Mouse (Mus musculus) large intestine, adult 2 months (tissue): ENCODE data around the gene Gpank1. TPM values are rescaled to one million over a fixed set of nuclear protein-coding genes. Genes with fewer than 3 reads are reported as not detected.

Experiments
- polyA plus RNA-seq: library from polyadenylated mRNA; depleted of rRNA; stranded (reverse); fragments of >200 nt; gene quantifications from 2 replicates; pipeline ENCODE4 v1.2.3, GENCODE M21; 2012; rRNA removed

The Gpank1 gene
- polyA plus RNA-seq, 1 experiment: 18.4 TPM

Other genes starting within 250 kb of the Gpank1 start
- 4.7 and 5.8 TPM in 2 replicates for gene Zbtb12, start 242.0 kb upstream of the Gpank1 start, polyA plus RNA-seq
- not detected in 2 replicates for gene Gm20547, start 239.4 kb upstream of the Gpank1 start, polyA plus RNA-seq
- 28.1 and 31.1 TPM in 2 replicates for gene C2, start 223.2 kb upstream of the Gpank1 start, polyA plus RNA-seq
- gene Ehmt2, start 223.0 kb upstream of the Gpank1 start, polyA plus RNA-seq: 151 and 185 TPM in 2 replicates
- gene Slc44a4, start 207.0 kb upstream of the Gpank1 start, polyA plus RNA-seq: 180 and 226 TPM in 2 replicates
- gene Neu1, start 190.2 kb upstream of the Gpank1 start, polyA plus RNA-seq: 64.9 and 118 TPM in 2 replicates
- gene Hspa1b, start 162.2 kb upstream of the Gpank1 start, polyA plus RNA-seq: 10.5 and 12.0 TPM in 2 replicates
- not detected in 2 replicates for gene Gm20481, start 151.5 kb upstream of the Gpank1 start, polyA plus RNA-seq
- 6.4 and 6.6 TPM in 2 replicates for gene Hspa1a, start 149.3 kb upstream of the Gpank1 start, polyA plus RNA-seq
- 0.21 and 0.22 TPM in 2 replicates for gene Hspa1l, start 148.8 kb upstream of the Gpank1 start, polyA plus RNA-seq
- gene Lsm2, start 139.6 kb upstream of the Gpank1 start, polyA plus RNA-seq: 108 and 113 TPM in 2 replicates
- 104 and 139 TPM in 2 replicates for gene Vars, start 120.5 kb upstream of the Gpank1 start, polyA plus RNA-seq
- gene Vwa7, start 104.9 kb upstream of the Gpank1 start, polyA plus RNA-seq: 0.38 and 0.64 TPM in 2 replicates
- gene Sapcd1, start 93.4 kb upstream of the Gpank1 start, polyA plus RNA-seq: 0.81 and 0.83 TPM in 2 replicates
- 2.0 and 3.3 TPM in 2 replicates for gene Msh5, start 74.7 kb upstream of the Gpank1 start, polyA plus RNA-seq
- gene Clic1, start 71.5 kb upstream of the Gpank1 start, polyA plus RNA-seq: 209 and 263 TPM in 2 replicates
- 12.5 and 14.9 TPM in 2 replicates for gene Ddah2, start 62.4 kb upstream of the Gpank1 start, polyA plus RNA-seq
- 0.17 and 3.8 TPM in 2 replicates for gene Ly6g6c, start 56.1 kb upstream of the Gpank1 start, polyA plus RNA-seq
- gene Mpig6b, start 55.3 kb upstream of the Gpank1 start, polyA plus RNA-seq: 0.26 and 0.47 TPM in 2 replicates
- gene Ly6g6e, start 44.6 kb upstream of the Gpank1 start, polyA plus RNA-seq: 0.38 and 0.73 TPM in 2 replicates
- gene Ly6g6d, start 43.4 kb upstream of the Gpank1 start, polyA plus RNA-seq: 0.89 and 3.5 TPM in 2 replicates
- 1.6 and 2.6 TPM in 2 replicates for gene Ly6g6f, start 35.8 kb upstream of the Gpank1 start, polyA plus RNA-seq
- 71.9 and 115 TPM in 2 replicates for gene Abhd16a, start 32.2 kb upstream of the Gpank1 start, polyA plus RNA-seq
- gene Ly6g5c, start 13.2 kb upstream of the Gpank1 start, polyA plus RNA-seq: 0.81 TPM in 1 of 2 replicates, not detected in the other
- gene Ly6g5b, start 6.0 kb upstream of the Gpank1 start, polyA plus RNA-seq: 2.2 and 3.0 TPM in 2 replicates
- gene Csnk2b, start 598 bp downstream of the Gpank1 start, polyA plus RNA-seq: 358 and 375 TPM in 2 replicates
- 11.7 and 17.5 TPM in 2 replicates for gene D17H6S53E, start 4.9 kb downstream of the Gpank1 start, polyA plus RNA-seq
- 0.26 TPM in 1 of 2 replicates, not detected in the other for gene Apom, start 10.6 kb downstream of the Gpank1 start, polyA plus RNA-seq
- 103 and 147 TPM in 2 replicates for gene Bag6, start 13.7 kb downstream of the Gpank1 start, polyA plus RNA-seq
- 227 and 272 TPM in 2 replicates for gene Prrc2a, start 43.4 kb downstream of the Gpank1 start, polyA plus RNA-seq
- gene Aif1, start 54.6 kb downstream of the Gpank1 start, polyA plus RNA-seq: 3.7 and 3.8 TPM in 2 replicates
- 25.5 and 32.1 TPM in 2 replicates for gene Lst1, start 67.0 kb downstream of the Gpank1 start, polyA plus RNA-seq
- gene Ltb, start 73.0 kb downstream of the Gpank1 start, polyA plus RNA-seq: 23.4 and 35.1 TPM in 2 replicates
- gene Tnf, start 80.6 kb downstream of the Gpank1 start, polyA plus RNA-seq: 3.7 and 4.9 TPM in 2 replicates
- gene Lta, start 83.9 kb downstream of the Gpank1 start, polyA plus RNA-seq: 1.8 and 2.5 TPM in 2 replicates
- not detected in 2 replicates for gene Gm16181, start 99.4 kb downstream of the Gpank1 start, polyA plus RNA-seq
- gene Atp6v1g2, start 112.2 kb downstream of the Gpank1 start, polyA plus RNA-seq: 4.2 and 4.5 TPM in 2 replicates
- 11.8 and 13.0 TPM in 2 replicates for gene Nfkbil1, start 114.3 kb downstream of the Gpank1 start, polyA plus RNA-seq
- gene Ddx39b, start 120.3 kb downstream of the Gpank1 start, polyA plus RNA-seq: 287 and 309 TPM in 2 replicates
- 1,065 and 1,224 TPM in 2 replicates for gene H2-D1, start 141.3 kb downstream of the Gpank1 start, polyA plus RNA-seq
- gene H2-Q1, start 198.9 kb downstream of the Gpank1 start, polyA plus RNA-seq: 16.5 and 51.5 TPM in 2 replicates
- 245 and 632 TPM in 2 replicates for gene H2-Q2, start 220.8 kb downstream of the Gpank1 start, polyA plus RNA-seq